Mouse (Mus musculus): ENCODE measurements around the gene Ano1. TPM values are rescaled to one million over a fixed set of nuclear protein-coding genes. Genes with fewer than 3 reads are reported as not detected.

Ano1 gene
- polyA plus RNA-seq, 1 experiment from 2014 or later: 13.0 TPM

- ATAC-seq: no peak
- Histone ChIP-seq H3K27ac (no peak overlapping the region), H3K9me3 (no peaks in the 10 kb centered on the region), H3K9ac (replicated peaks) (no peak overlapping the region), H3K4me2 (replicated peaks) (no peak overlapping the region), H3K36me3 (no peaks in the 10 kb centered on the region), H3K4me1 (replicated peaks) (peaks cover 19% of the 10 kb centered on the region; the same call in 1 of the 2 replicates), H3K4me3 (replicated peaks) (no peak overlapping the region), H3K27me3 (no peaks in the 10 kb centered on the region)
- WGBS: 79% methylated on average over 2 of the region's 2 CpGs
Observed at GRCm38 (mm10) chr7:144764013-144764412, 12.2 kb upstream of the Ano1 start.

- Histone ChIP-seq H3K27me3 (no peaks in the 10 kb centered on the region), H3K4me2 (replicated peaks) (no peak overlapping the region), H3K9ac (replicated peaks) (no peak overlapping the region), H3K27ac (no peak overlapping the region), H3K9me3 (no peaks in the 10 kb centered on the region), H3K4me3 (replicated peaks) (no peak overlapping the region), H3K4me1 (replicated peaks) (peaks cover 15% of the 10 kb centered on the region; the same call in 1 of the 2 replicates), H3K36me3 (no peaks in the 10 kb centered on the region)
- WGBS: 64% methylated on average over 16 of the region's 16 CpGs
- no peak for ATAC-seq
Observed at GRCm38 (mm10) chr7:144762496-144763235, 10.9 kb upstream of the Ano1 start.

GRCm38 (mm10) chr7:144760228-144760627, 8.5 kb upstream of the Ano1 start:
- 57% methylated on average over 9 of the region's 9 CpGs for WGBS
- ATAC-seq: no peak
- no peak overlapping the region for H3K9ac ChIP-seq (replicated peaks)
- H3K4me1 ChIP-seq (replicated peaks): peaks cover 15% of the 10 kb centered on the region; the same call in 1 of the 2 replicates
- H3K36me3 ChIP-seq: no peaks in the 10 kb centered on the region
- H3K9me3 ChIP-seq: no peaks in the 10 kb centered on the region
- no peaks in the 10 kb centered on the region for H3K27me3 ChIP-seq
- H3K4me2 ChIP-seq (replicated peaks): no peak overlapping the region
- H3K4me3 ChIP-seq (replicated peaks): no peak overlapping the region
- no peak overlapping the region for H3K27ac ChIP-seq

- Histone ChIP-seq H3K4me2 (replicated peaks) (no peak overlapping the region), H3K4me1 (replicated peaks) (peaks cover 15% of the 10 kb centered on the region; the same call in 1 of the 2 replicates), H3K9ac (replicated peaks) (no peak overlapping the region), H3K27ac (no peak overlapping the region), H3K36me3 (no peaks in the 10 kb centered on the region), H3K4me3 (replicated peaks) (no peak overlapping the region), H3K27me3 (no peaks in the 10 kb centered on the region), H3K9me3 (no peaks in the 10 kb centered on the region)
- ATAC-seq: peak; percentile 21; the same call in 1 of the 2 replicates
- WGBS: 83% methylated on average over 2 of the region's 2 CpGs
Observed at GRCm38 (mm10) chr7:144759455-144759854, 7.7 kb upstream of the Ano1 start.

GRCm38 (mm10) chr7:144755511-144756378, 4.0 kb upstream of the Ano1 start:
- WGBS: 82% methylated on average over 11 of the region's 11 CpGs
- ATAC-seq: no peak

GRCm38 (mm10) chr7:144754722-144755121, 2.9 kb upstream of the Ano1 start:
- Histone ChIP-seq H3K9ac (replicated peaks) (no peak overlapping the region), H3K27me3 (no peaks in the 10 kb centered on the region), H3K27ac (no peak overlapping the region), H3K4me2 (replicated peaks) (no peak overlapping the region), H3K4me1 (replicated peaks) (peaks cover 4% of the 10 kb centered on the region; the same call in 1 of the 2 replicates), H3K4me3 (replicated peaks) (no peak overlapping the region), H3K36me3 (no peaks in the 10 kb centered on the region), H3K9me3 (no peaks in the 10 kb centered on the region)
- WGBS: 96% methylated on average over 2 of the region's 2 CpGs
- no peak for ATAC-seq

More at GRCm38 (mm10) chr7:144755511-144756378, 4.0 kb upstream of the Ano1 start:
- Histone ChIP-seq H3K36me3 (no peaks in the 10 kb centered on the region), H3K27me3 (no peaks in the 10 kb centered on the region), H3K9me3 (no peaks in the 10 kb centered on the region), H3K4me1 (replicated peaks) (peaks cover 10% of the 10 kb centered on the region; the same call in 1 of the 2 replicates), H3K9ac (replicated peaks) (no peak overlapping the region), H3K27ac (no peak overlapping the region), H3K4me2 (replicated peaks) (no peak overlapping the region), H3K4me3 (replicated peaks) (no peak overlapping the region)

- ATAC-seq: no peak
- 93% methylated on average over 9 of the region's 9 CpGs for WGBS
- Histone ChIP-seq H3K9me3 (no peaks in the 10 kb centered on the region), H3K27ac (no peak overlapping the region), H3K4me3 (replicated peaks) (no peak overlapping the region), H3K9ac (replicated peaks) (no peak overlapping the region), H3K27me3 (no peaks in the 10 kb centered on the region), H3K36me3 (no peaks in the 10 kb centered on the region), H3K4me1 (replicated peaks) (no peaks in the 10 kb centered on the region), H3K4me2 (replicated peaks) (no peak overlapping the region)
Observed at GRCm38 (mm10) chr7:144753657-144754031, 1.9 kb upstream of the Ano1 start.

GRCm38 (mm10) chr7:144752919-144753656, 1.3 kb upstream of the Ano1 start:
- no peaks in the 10 kb centered on the region for H3K4me1 ChIP-seq (replicated peaks)
- H3K27me3 ChIP-seq: no peaks in the 10 kb centered on the region
- H3K4me2 ChIP-seq (replicated peaks): no peak overlapping the region
- ATAC-seq: no peak
- H3K27ac ChIP-seq: no peak overlapping the region
- no peak overlapping the region for H3K4me3 ChIP-seq (replicated peaks)
- H3K9me3 ChIP-seq: no peaks in the 10 kb centered on the region
- H3K36me3 ChIP-seq: no peaks in the 10 kb centered on the region
- WGBS: 82% methylated on average over 14 of the region's 14 CpGs
- no peak overlapping the region for H3K9ac ChIP-seq (replicated peaks)

GRCm38 (mm10) chr7:144747756-144748155, 4.0 kb downstream of the Ano1 start:
- no peaks in the 10 kb centered on the region for H3K27me3 ChIP-seq
- no peak overlapping the region for H3K4me3 ChIP-seq (replicated peaks)
- H3K9me3 ChIP-seq: no peaks in the 10 kb centered on the region
- no peaks in the 10 kb centered on the region for H3K4me1 ChIP-seq (replicated peaks)
- no peaks in the 10 kb centered on the region for H3K36me3 ChIP-seq
- ATAC-seq: no peak
- H3K27ac ChIP-seq: no peak overlapping the region
- H3K4me2 ChIP-seq (replicated peaks): no peak overlapping the region
- 60% methylated on average over 2 of the region's 2 CpGs for WGBS
- no peak overlapping the region for H3K9ac ChIP-seq (replicated peaks)

- Histone ChIP-seq H3K4me2 (replicated peaks) (no peak overlapping the region), H3K9me3 (no peaks in the 10 kb centered on the region), H3K4me1 (replicated peaks) (no peaks in the 10 kb centered on the region), H3K27ac (no peak overlapping the region), H3K36me3 (no peaks in the 10 kb centered on the region), H3K9ac (replicated peaks) (no peak overlapping the region), H3K27me3 (no peaks in the 10 kb centered on the region), H3K4me3 (replicated peaks) (no peak overlapping the region)
- WGBS: 91% methylated on average over 4 of the region's 4 CpGs
- no peak for ATAC-seq
Observed at GRCm38 (mm10) chr7:144746466-144746865, 5.3 kb downstream of the Ano1 start.

- Histone ChIP-seq H3K9ac (replicated peaks) (no peak overlapping the region), H3K4me1 (replicated peaks) (peaks cover 20% of the 10 kb centered on the region), H3K36me3 (no peaks in the 10 kb centered on the region), H3K27me3 (peaks cover 5% of the 10 kb centered on the region; the same call in 1 of the 2 replicates), H3K4me3 (replicated peaks) (no peak overlapping the region), H3K9me3 (no peaks in the 10 kb centered on the region), H3K4me2 (replicated peaks) (no peak overlapping the region), H3K27ac (no peak overlapping the region)
- 84% methylated on average over 5 of the region's 5 CpGs for WGBS
- ATAC-seq: no peak
Observed at GRCm38 (mm10) chr7:144743874-144744273, 7.9 kb downstream of the Ano1 start.

Data from midbrain, embryonic 13.5 days (tissue).